Mouse (Mus musculus) cortical plate, adult 2 months (tissue): ENCODE results near the gene Borcs7. TPM values are rescaled to one million over a fixed set of nuclear protein-coding genes. Genes with fewer than 3 reads are reported as not detected.
"Not testable (repeated sequence)": the region's sequence is repeated elsewhere in the genome, so short reads cannot be mapped to it uniquely, and the experiment has no call there.

ENCODE experiments used
- H3K27ac ChIP-seq: fragments of 200-500 bp; 2 replicates; pipeline ENCODE4 v1.5.1; 2012; ENCODE audit warnings: low read length, control low read depth, inconsistent platforms; ENCODE audit not compliant: insufficient read depth
- H3K4me1 ChIP-seq: fragments of 200-500 bp; 2 replicates; pipeline ENCODE4 v1.6.1; 2011; ENCODE audit warnings: low read length; ENCODE audit not compliant: control insufficient read depth, insufficient read depth
- H3K4me3 ChIP-seq: fragments of 200-500 bp; 2 replicates; pipeline ENCODE4 v1.5.1; 2011; ENCODE audit warnings: mild to moderate bottlenecking, low read length, control low read depth; ENCODE audit not compliant: insufficient read depth
- CTCF ChIP-seq: fragments of 200-500 bp; IDR thresholded peaks from 2 replicates; pipeline ENCODE4 v1.5.1; 2011; ENCODE audit warnings: mild to moderate bottlenecking, control low read depth, low read length; ENCODE audit not compliant: insufficient read depth; ENCODE audit errors: extremely low read depth
- POLR2A ChIP-seq: fragments of 200-500 bp; IDR thresholded peaks from 2 replicates; pipeline ENCODE4 v1.6.1; 2011; ENCODE audit warnings: mild to moderate bottlenecking, low read length, control low read depth; ENCODE audit not compliant: insufficient read depth; ENCODE audit errors: extremely low read depth
- polyA plus RNA-seq: library from polyadenylated mRNA; depleted of rRNA; stranded (reverse); fragments of >200 nt; gene quantifications from 2 replicates; pipeline ENCODE4 v1.2.3, GENCODE M21; 2012

The Borcs7 gene
- polyA plus RNA-seq, 1 experiment, result 19.2 TPM

DNA sequence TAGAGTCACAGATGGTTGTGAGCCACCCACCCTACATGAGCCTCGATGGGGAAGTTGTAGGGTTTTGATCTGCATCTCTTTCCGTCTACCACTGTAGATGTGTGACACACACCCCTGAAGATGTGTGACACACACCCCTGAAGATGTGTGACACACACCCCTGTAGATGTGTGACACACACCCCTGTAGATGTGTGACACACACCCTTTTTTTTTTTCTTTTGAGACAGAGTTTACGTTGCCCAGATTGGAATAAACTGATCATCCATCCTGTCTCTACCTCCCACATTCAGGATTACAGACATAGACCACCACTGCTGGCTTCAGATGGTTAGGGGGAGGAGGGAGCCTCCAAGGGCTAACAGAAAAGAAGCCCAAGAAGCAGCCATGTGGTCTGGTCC lies 39.2 kb downstream of the Borcs7 start:
- Histone ChIP-seq H3K4me1 (no peaks in the 10 kb centered on the region), H3K4me3 (no peak overlapping the region), H3K27ac (no peak overlapping the region)
- no peak for TF ChIP-seq POLR2A
- TF ChIP-seq CTCF, result no peak

DNA sequence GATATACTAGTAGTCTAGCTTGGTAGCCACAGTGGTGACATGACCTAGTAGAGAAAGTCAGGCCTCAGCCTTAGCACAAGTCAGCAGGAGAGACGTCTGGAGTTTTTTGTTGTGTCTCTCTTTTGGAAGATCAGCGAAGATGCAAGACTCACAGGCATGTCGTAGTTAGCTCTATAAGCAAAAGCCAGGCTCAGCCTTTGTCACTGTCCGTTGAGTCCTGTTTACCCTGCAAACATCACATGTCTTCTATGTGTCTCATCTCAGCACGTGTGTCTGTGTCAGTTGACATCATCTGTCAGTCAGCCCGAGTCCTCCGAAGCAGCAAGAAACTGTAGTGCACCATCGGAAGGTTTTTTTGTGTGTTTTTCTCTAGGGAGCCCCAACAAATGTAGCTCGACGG lies 41.6 kb downstream of the Borcs7 start:
- H3K27ac ChIP-seq, result no peak overlapping the region
- no peak for TF ChIP-seq CTCF
- TF ChIP-seq POLR2A, result no peak
- H3K4me1 ChIP-seq, result no peaks in the 10 kb centered on the region
- no peak overlapping the region for H3K4me3 ChIP-seq

DNA sequence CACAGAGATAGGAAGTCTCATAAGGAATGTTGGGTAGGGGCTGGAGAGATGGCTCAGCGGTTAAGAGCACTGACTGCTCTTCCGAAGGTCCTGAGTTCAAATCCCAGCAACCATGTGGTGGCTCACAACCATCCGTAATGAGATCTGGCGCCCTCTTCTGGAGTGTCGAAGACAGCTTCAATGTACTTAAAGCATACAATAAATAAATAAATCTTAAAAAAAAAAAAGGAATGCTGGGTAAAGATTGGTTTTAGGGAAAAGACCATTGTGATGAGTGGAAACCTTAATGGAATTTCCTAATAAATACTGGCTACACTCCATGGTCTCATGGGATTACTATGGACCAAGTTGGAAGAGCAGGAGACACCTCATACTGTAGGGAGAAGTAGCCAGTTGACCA lies 43.0 kb downstream of the Borcs7 start:
- not testable (repeated sequence) for H3K4me1 ChIP-seq, H3K27ac ChIP-seq, H3K4me3 ChIP-seq

DNA sequence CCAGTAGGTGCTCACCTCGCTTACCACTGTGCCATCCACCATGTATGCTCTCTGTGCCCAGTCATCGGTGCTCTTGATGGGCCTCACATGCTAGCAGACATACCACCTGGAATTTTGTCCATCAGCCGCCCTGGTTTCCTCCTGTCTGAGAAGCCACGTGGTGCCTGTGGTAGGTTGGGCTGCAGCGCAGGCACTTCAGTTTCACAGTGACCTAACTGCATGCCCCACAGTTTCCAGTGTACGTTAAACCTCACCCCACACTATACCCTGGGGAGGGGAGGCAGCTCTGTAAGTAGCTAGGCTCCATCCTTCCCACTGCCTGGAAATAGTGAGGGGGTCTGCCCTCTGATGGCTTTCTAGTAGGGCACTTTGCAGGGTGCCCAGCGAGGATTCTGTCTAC lies 43.9 kb downstream of the Borcs7 start:
- TF ChIP-seq CTCF (no peak), POLR2A (no peak)
- H3K4me1 ChIP-seq, result no peaks in the 10 kb centered on the region
- H3K27ac ChIP-seq, result no peak overlapping the region
- no peak overlapping the region for H3K4me3 ChIP-seq

DNA sequence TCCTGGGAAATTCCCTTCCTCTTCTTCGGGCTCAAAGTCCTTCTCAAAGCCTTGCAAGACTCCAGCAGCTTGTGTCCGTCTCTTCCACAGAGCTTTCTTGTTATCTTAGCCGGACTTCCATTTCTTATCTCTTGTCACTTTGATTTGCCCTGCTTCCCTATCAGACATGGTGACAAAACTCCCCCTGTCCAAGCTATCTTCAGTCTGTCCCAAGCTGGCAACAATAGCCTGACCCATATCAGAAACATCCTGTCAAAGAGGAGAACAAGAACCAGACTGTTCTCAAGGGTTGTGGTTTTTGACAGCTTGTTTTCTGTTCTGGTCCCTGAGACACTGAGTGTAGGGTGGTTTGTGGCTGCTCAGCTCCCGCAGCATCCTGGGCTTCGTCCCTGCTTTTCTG lies 45.5 kb downstream of the Borcs7 start:
- Histone ChIP-seq H3K4me1 (no peaks in the 10 kb centered on the region), H3K27ac (no peak overlapping the region), H3K4me3 (no peak overlapping the region)
- TF ChIP-seq CTCF (no peak), POLR2A (no peak)

DNA sequence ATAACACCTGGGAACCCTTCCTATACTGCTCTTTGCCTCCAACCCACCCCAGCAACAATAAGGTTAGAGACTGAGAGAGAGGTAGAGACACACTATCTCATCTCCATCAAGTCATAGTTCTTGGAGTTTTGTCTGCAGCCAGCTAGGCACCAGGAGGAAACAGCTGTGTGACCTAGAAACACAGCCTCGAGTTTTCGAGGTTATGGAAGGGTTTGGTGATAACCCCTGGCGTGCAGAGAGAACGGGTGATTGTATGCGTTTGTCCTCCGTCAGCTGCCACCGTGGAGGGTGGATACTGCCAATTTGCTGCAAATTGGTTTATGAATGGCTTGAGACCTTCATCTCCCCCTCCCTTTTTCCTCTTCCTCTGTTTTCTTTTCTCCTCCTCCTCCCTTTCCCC lies 47.4 kb downstream of the Borcs7 start:
- Histone ChIP-seq H3K4me1 (no peaks in the 10 kb centered on the region), H3K27ac (no peak overlapping the region), H3K4me3 (no peak overlapping the region)
- no peak for TF ChIP-seq CTCF
- no peak for TF ChIP-seq POLR2A

DNA sequence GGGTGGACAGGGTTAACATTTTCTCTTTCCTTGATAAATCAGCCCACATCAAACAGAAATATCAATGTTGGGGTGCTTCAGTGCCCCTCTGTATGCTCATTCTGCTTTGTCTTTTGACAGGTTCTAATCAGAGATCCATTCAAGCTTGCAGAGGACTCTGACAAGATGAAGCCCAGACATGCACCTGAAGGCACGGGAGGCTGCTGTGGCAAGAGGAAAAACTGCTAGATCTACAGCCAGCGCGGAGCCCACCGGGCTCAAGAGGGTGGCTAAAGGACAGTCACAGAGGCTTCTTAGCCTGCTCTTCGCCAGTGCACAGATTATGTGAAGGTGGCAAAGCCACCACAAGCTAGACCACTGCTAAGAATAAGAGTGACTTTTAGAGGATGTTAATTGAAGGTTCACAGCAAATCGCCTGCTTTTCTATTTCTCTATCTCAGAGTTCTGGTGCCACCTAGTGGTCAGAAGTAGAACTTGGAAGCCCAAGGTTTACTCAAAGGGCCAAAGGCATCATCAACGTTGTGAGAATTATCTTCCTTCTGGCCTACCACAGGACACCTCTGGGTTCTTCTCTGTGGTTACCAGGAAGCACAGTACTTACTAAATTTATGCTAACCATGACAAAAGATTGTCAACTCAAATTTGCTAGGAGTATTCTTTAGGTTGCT lies 50.8 kb downstream of the Borcs7 start:
- no peak overlapping the region for H3K27ac ChIP-seq
- TF ChIP-seq POLR2A, result no peak
- peak; percentile 71 for TF ChIP-seq CTCF
- H3K4me3 ChIP-seq, result no peak overlapping the region
- H3K4me1 ChIP-seq, result no peaks in the 10 kb centered on the region

DNA sequence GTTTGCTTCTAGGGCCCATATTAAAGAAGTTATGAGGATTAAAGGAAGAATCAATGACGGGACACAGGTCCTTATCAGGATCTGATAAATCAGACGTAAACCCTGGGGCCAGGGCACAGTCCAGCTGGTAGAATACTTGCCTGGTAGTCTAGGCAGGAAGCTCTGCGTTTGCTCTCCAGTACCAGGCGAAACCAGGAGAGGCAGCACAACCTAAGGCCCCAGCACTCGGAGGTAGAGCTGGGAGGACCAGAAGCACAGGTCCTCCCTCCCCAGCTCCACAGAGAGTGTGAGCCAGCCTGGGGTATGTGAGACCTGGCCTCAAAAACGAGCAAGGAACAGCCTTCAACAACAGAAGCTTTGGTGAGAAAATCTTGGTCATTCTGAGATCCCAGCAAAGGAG lies 51.9 kb downstream of the Borcs7 start:
- H3K27ac ChIP-seq, result no peak overlapping the region
- no peak overlapping the region for H3K4me3 ChIP-seq
- no peak for TF ChIP-seq CTCF
- no peak for TF ChIP-seq POLR2A
- H3K4me1 ChIP-seq, result no peaks in the 10 kb centered on the region

DNA sequence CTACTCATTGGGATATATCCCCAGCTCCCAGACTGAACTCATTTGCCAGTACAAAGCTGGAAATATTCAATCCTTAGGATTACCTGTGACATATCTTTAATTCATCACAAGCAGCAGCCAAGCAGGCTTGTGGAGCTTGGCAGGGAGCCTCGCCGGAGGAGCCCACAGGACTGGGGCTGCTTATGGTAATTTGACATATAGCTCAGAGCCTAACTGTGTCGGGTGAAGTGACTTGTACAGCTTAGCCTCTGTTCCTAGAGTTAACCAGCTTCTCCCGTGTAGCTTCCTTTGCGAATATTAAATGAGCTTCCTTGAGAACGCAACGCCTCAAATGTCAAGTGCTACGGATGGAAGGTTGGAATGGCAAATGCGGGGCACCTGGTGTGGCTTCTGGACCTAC lies 55.0 kb downstream of the Borcs7 start:
- H3K4me1 ChIP-seq, result no peaks in the 10 kb centered on the region
- no peak for TF ChIP-seq CTCF
- no peak for TF ChIP-seq POLR2A
- no peak overlapping the region for H3K4me3 ChIP-seq
- H3K27ac ChIP-seq, result no peak overlapping the region

DNA sequence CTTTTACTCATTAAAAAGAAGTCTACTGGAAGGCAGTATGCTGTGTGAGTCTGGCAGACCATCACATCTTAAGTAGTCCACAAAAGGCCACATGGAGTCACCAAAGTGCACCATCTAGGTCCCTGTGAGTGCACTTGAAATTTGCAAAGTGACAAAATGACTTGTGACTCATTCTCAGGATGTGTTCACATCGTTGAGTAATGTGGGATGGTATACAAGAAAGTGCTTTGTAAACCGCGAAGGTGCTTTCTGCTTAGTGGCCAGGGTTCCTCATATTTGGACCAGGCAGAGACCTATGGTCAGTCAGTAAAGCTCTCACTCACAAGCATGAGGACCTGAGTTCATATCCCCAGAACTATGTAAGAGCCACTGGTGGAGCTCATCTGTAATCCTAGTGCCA lies 58.1 kb downstream of the Borcs7 start:
- no peak for TF ChIP-seq POLR2A
- no peak for TF ChIP-seq CTCF
- H3K27ac ChIP-seq, result no peak overlapping the region

More for the DNA sequence above, 58.1 kb downstream of the Borcs7 start:
- Histone ChIP-seq H3K4me1 (no peaks in the 10 kb centered on the region), H3K4me3 (no peak overlapping the region)
